Mouse (Mus musculus) small intestine, adult 2 months (tissue): ENCODE measurements around the gene Eif3g.

Source experiments
- CTCF ChIP-seq: fragments of 200-500 bp; IDR thresholded peaks from 2 replicates; pipeline ENCODE4 v1.5.1; 2012; ENCODE audit warnings: low read depth, mild to moderate bottlenecking, control low read depth, inconsistent platforms, low read length, moderate library complexity, mixed read lengths; ENCODE audit not compliant: insufficient replicate concordance, insufficient read length; ENCODE audit errors: extremely low read depth
- POLR2A ChIP-seq: fragments of 200-500 bp; IDR thresholded peaks from 2 replicates; pipeline ENCODE4 v1.6.1; 2012; ENCODE audit warnings: low read depth, mild to moderate bottlenecking, control low read depth, inconsistent platforms, low read length, moderate library complexity

DNA sequence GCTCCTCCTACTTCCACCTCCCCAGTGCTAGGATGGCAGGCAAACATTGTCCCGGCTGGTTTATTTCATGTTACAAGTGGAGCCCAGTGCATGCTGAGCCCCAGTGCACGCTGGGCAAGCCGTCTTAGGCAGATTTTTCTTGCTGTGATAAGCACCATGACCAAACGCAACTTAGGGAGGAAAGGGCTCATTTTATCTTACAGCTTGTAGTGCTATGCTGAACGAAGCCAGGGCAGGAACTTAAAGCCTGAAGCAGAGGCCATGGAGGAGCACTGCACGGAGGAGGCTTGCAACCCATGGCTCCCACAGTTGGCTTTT, 3.7 kb upstream of the Eif3g start:
- TF ChIP-seq CTCF (no peak), POLR2A (no peak)
